Mouse (Mus musculus): ENCODE measurements around the gene Gm3415. TPM values are rescaled to one million over a fixed set of nuclear protein-coding genes. Genes with fewer than 3 reads are reported as not detected.
"Not testable (repeated sequence)": the region's sequence is repeated elsewhere in the genome, so short reads cannot be mapped to it uniquely, and the experiment has no call there.

The Gm3415 gene
- total RNA-seq, 2 experiments from 2014 or later, result not detected

- intact Hi-C loops (cut with DNase I), result no loop called here
- no peak for DNase-seq
Observed at GRCm38 (mm10) chr5:146598215-146599119, 42.5 kb downstream of the Gm3415 start.

DNA sequence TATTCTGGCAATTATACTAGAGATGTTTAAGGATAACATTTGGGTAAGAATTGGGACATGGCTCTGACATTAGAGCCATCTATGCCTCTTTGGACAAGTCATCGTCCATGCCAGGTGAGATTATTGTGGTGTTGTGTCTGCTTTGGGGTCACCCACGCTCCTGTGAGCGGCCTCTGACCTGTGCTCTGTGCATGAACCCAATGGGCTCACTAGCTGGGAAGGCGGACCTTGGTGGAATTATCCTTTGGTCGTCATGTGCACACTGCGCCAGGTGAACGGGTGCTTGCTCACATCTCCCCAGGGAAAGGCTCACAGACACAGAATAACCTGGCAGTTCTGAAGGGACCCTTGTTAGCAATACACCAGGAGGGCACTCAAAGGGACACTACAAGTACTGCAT lies 43.3 kb downstream of the Gm3415 start:
- intact Hi-C loops (cut with DNase I), result not testable (repeated sequence)

GRCm38 (mm10) chr5:146599970-146600369 lies 44.0 kb downstream of the Gm3415 start:
- intact Hi-C loops (cut with DNase I), result no loop called here
- no peak for DNase-seq

More for the DNA sequence above, 43.3 kb downstream of the Gm3415 start:
- DNase-seq, result not testable (repeated sequence)

- no peak for DNase-seq
- intact Hi-C loops (cut with DNase I), result no loop called here
Observed at GRCm38 (mm10) chr5:146606221-146606620, 50.3 kb downstream of the Gm3415 start.

GRCm38 (mm10) chr5:146606895-146607294 lies 51.0 kb downstream of the Gm3415 start:
- intact Hi-C loops (cut with DNase I), result no loop called here
- DNase-seq, result no peak

DNA sequence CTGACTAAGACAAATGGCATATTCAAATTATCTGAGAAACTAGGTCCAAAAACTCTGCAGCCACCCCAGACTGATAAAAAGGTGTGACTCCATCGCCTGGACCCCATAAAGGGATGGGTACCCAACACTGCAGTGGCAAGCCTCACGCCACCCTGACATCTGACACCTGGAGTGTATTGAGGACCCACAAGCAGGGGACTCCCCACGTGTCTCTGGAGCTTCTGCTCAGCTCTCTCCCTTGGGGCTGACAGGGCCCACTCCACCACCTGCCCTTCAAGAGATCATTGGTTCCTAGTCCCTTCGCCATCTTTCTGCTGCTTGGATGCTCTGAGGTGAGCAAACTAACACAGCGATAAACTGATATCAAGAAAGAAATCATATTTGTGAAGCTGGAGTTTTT lies 51.9 kb downstream of the Gm3415 start:
- no peak for DNase-seq
- intact Hi-C loops (cut with DNase I), result no loop called here

Other genes with a start within 250 kb of the Gm3415 start
- gene Wasf3, start 171.2 kb upstream of the Gm3415 start, total RNA-seq (2021), result under 1 TPM; 0.54 to 0.58 TPM
- gene Gm6408, start 74.2 kb upstream of the Gm3415 start, total RNA-seq (2021), result not detected
- gene Gm6370, start 64.8 kb upstream of the Gm3415 start, total RNA-seq (2021), result not detected
- not detected for gene 4930449I24Rik, start 53.7 kb upstream of the Gm3415 start, total RNA-seq (2021)
- not detected for gene Gm3402, start 42.0 kb upstream of the Gm3415 start, total RNA-seq (2021)
- not detected for gene Gm3404, start 30.3 kb upstream of the Gm3415 start, total RNA-seq (2021)
- gene Gm3409, start 18.5 kb upstream of the Gm3415 start, total RNA-seq (2021), result not detected
- not detected for gene Gpr12, start 29.1 kb downstream of the Gm3415 start, total RNA-seq (2021)
- gene Usp12, start 238.9 kb downstream of the Gm3415 start, total RNA-seq (2021), result 10 to 100 TPM; 15.5 to 17.1 TPM